Mouse (Mus musculus) cerebellum, postnatal 10 days (tissue): ENCODE measurements around the gene Mfng.
A peak's percentile ranks its signal among the peaks of the same experiment; 100 is the strongest.

Experiments used
- DNase-seq, 2 experiments: peaks; one replicate each; pipeline ENCODE4 v3.0.0; 2021; ENCODE audit warnings: mixed read lengths in 2 of 2

Mfng gene

GRCm38 (mm10) chr15:78787287-78787856, 14.1 kb upstream of the Mfng start:
- no peak for DNase-seq

DNA sequence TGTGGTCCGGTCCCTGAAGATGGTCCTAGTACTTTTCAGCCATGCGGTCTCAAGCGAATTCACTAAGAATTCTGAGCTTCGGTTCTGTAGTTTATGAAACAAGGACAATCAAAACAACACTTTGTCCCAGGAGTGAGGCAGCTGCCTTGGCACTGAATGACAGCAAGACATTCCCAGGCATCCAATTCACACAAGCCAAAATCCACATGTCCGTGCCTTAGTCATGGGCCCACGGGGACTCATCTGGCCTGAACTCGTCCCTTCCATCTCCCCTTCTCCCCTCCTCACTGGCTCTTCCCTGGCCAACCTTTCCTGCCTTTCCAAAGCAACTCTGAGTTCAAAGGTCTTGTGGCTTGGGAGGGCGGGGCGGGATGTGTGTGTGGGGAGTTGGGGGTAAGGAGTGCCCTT, 13.1 kb upstream of the Mfng start:
- no peak for DNase-seq

- peak in 1 of 2 experiments; percentile 38 for DNase-seq
These were observed 12.7 kb upstream of the Mfng start for GRCm38 (mm10) chr15:78785961-78786360.

- no peak for DNase-seq
These were observed 12.0 kb upstream of the Mfng start for GRCm38 (mm10) chr15:78785258-78785657.

GRCm38 (mm10) chr15:78784520-78784919, 11.2 kb upstream of the Mfng start:
- no peak for DNase-seq

DNA sequence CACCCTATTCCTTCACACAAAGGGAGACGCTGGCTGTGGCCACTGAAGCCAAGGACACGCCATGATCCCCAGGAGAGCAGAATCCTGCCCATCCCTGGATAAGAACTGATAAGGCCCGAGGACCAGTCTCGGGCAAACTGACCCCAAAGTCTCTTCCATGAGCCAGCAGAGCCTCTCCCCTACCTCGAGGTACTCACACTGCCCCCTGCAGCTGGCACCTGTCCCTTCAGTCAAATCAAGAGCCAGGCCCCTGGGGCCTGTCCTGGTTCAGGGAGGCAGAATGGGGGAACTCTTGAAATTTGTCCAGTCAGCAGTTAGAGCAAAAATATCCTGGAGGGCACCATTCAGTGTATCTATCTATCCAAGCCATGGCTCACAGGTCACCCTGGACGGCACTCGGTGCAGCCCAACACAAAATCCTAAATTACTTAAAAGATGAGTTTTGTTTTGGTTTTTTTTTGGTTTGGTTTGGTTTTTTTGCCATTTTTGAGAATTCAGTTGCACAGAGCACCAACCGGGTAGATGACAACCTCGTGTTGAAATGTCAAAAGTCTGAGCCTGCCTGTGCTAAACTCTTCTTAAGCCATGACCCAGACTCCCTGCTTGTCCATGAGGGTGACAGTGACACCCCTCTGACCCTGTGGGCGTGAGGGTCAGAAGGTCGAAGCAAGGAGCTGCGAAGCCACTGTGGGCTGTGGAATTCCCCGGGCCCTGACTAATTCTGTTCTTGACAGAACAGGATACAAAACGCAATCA, 9.3 kb upstream of the Mfng start:
- no peak for DNase-seq

- DNase-seq, result no peak
These were observed 7.6 kb upstream of the Mfng start for GRCm38 (mm10) chr15:78780908-78781307.

DNA sequence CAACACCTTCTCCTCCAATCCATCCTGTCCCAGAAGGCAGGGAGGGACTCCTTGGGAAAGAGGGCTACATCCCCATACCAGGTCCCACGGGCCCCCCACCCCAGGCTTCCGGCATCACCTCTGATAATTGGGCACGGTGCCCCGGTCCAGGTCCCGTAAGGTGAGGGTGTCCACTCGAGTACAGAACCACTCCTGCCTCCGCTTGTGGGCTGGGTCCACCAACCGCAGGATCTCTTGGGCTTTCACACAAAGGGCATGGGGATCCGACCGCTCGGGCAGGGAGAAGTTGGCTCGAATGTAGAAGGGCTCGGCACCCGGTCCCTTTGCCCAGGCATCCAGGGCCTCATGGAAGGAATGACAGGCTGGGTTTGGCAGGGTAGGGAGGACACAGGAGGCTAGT, 7.1 kb upstream of the Mfng start:
- no peak for DNase-seq

DNA sequence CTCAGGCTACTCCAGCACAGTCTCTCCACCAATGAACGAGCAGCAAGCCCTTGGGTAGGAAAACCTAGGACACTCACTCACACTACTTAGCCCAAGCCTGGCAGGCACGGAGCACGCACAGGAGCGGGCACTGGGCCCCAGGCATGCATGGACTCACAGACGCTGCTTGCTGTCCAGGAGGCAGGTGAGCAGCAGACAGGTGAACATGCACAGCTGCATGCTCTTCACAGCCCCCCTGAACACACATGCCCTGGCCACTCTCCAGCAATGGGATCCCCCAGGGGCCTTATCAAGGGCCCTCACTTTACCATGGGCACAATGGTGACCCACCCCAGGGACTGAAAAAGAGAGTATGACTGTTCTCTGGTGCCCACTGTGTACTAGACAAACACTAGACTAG, 6.4 kb upstream of the Mfng start:
- no peak for DNase-seq

GRCm38 (mm10) chr15:78779253-78779652, 6.0 kb upstream of the Mfng start:
- DNase-seq, result no peak

DNA sequence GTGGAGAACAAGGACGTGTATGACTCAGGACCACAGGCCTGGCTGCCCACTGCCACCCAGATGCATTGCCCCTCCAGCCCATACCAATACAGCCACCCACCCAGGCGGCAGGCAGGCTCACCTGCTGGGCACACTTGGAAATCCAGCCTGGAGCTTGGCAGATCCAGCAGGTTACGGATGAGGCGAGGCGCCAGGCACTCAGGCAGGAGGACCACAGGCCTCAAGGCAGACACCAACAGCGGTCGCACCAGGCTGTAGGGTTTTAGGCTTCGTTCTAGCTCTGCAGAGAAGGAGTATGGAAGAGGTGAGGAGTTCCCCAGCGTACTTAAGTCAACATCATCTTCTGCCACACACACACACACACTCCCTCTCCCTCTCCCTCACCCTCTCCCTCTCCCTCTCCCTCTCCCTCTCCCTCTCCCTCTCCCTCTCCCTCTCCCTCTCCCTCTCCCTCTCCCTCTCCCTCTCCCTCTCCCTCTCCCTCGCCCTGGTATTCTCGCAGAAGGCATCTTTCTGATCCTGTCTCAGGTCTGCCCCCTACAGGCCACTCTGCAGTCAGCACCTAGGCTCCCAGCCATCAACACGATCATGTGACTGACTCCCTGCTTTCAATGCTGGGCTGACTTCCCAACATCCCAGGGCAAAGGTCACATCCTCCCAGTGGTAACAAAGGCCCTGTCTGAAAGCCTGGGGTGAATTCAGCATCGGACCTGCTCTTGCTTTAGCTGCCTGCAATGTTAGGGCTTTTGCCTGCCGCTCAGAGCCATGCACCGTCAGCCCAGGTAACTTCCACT, 5.0 kb upstream of the Mfng start:
- peak; percentile 93 to 97 for DNase-seq

GRCm38 (mm10) chr15:78772856-78773255, 419 bp downstream of the Mfng start:
- peak in 1 of 2 experiments; percentile 25 for DNase-seq

GRCm38 (mm10) chr15:78772368-78772763, 909 bp downstream of the Mfng start:
- no peak for DNase-seq

DNA sequence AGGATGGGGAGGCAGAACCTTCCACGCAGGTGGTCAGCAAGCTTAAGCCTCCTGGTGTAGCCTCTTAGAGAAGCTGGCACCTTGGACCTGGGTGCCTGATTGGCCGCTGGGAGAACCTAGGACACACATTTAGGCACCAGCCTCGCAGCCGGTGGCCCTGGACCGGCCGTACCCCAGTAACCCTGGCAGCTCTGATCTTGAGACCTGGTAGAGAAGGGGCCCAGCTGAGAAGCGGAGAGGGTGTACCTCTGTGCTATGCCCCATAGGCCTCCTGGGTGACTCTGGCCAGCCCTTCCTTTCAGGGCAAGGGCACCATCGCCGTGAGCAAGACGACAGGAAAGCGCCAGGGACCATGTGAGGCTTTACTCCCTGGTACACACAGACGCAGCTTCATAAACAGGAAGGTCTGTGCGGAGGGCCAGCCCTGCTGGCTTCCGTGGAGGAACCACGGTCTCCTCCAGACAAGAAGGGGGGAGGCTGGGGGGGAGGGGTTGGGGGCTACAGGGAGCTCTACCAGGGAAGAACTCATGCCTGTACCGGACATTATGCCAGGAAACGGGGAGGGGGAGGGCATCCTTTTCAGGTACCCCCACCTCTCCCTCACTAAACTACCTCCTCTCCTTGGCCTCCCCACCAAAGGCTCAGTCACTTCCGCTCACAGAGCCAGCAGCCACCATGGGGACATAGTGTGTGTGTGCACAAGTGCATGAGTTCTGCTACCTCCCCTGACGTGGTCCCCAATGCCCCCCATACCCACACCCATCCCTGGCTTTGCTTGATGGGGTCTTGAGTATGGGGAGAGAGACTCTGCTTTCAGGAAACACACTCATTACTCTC, 1.5 kb downstream of the Mfng start:
- peak in 1 of 2 experiments; percentile 31 for DNase-seq

DNA sequence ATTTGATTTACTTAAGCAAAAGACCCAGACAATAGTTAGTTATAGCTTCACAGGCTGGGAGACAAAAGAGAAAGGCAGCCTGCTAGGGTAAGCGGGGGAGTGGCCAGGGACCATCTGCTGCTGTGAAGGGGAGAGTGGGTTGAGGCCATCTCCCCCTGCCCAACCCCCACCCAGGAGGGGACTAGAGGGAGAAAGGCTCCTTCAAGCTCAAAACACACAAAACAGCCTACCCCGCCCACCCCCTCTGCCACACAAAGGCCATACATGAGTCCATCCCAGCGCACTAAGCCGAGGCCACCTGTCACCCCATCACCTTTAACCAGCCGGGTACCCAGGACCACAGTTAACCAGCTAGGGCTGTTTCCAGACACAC, 2.3 kb downstream of the Mfng start:
- DNase-seq, result peak; percentile 76 to 87

- DNase-seq, result peak; percentile 25 to 41
These were observed 2.9 kb downstream of the Mfng start for GRCm38 (mm10) chr15:78770234-78770982.

GRCm38 (mm10) chr15:78769064-78769463, 4.2 kb downstream of the Mfng start:
- DNase-seq, result no peak

- no peak for DNase-seq
These were observed 9.6 kb downstream of the Mfng start for GRCm38 (mm10) chr15:78763704-78764103.

- DNase-seq, result peak; percentile 52 to 67
These were observed 10.1 kb downstream of the Mfng start for GRCm38 (mm10) chr15:78763210-78763609.

DNA sequence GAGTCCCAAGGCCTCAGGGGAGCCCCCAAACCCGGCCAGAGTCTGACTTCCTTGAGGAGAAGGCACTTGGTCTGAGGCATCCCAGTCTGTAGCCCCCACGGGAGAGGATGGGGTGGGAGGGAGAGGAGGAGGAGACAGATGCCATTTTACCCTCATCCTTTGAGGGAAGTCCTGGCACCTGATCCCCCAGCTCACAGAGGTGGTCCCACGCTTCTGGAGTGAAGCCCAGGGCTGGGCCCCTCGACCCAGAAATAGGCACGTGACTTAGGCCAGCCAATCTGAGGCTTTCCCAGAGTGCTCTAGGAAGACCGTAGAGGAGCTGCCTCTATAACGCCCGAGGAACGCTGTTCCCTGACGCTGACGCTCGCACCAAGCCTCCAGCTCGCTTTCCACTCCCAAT, 12.2 kb downstream of the Mfng start:
- peak; percentile 45 to 60 for DNase-seq

DNA sequence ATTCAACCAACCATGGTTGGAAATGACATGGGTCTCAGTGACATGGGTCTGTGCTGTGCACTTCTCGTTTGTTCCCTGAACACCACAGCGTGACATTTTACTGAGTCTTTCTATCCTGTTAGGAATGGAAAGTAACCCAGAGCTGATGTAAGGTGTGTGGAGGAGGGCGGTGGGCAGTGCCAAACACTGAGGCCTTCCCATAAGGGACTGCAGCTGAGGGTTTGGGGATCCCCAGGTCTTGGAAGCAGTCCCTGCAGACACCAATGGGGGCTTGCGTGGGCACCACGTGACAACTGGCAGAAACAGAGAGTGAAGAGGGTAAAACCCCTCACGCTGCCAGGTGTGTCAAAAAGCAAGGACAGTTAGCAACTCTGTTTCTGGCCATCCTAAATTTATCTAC, 15.1 kb downstream of the Mfng start:
- DNase-seq, result no peak
